Mouse (Mus musculus): ENCODE data around the gene Ralgps1. TPM values are rescaled to one million over a fixed set of nuclear protein-coding genes. Genes with fewer than 3 reads are reported as not detected.

Gene Ralgps1
- polyA plus RNA-seq, 1 experiment from 2014 or later, result 32.0 TPM

DNA sequence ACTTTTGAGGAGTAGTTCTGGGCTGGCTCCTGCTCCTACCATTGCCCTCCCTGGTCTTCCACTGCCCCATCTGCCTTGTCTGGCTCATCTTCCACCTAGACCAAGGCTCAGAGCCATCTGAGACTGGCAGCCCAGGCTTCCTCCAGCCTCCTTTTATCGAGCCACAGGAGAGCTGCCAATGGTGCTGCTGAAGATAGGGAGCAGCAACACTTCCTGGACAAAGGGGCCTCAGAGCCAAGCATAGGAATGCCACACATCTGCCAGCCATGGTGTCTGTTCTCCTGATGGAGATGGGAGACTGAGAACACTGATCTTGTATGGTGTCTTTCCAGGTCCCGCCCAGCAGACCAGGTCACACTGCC is 102.2 kb downstream of the Ralgps1 start:
- no peak overlapping the region for H3K4me2 ChIP-seq (ENCODE audit: low read length)
- no peaks in the 10 kb centered on the region for H3K36me3 ChIP-seq (ENCODE audit: control insufficient read depth, insufficient read depth, low read length)
- no peak for ATAC-seq
- no peaks in the 10 kb centered on the region for H3K9me3 ChIP-seq (ENCODE audit: control insufficient read depth, low read length)
- WGBS, result 80% methylated on average over 2 of the region's 2 CpGs
- H3K9ac ChIP-seq (ENCODE audit: low read depth, low read length), result no peak overlapping the region
- H3K27ac ChIP-seq (ENCODE audit: low read depth, low read length), result no peak overlapping the region
- no peaks in the 10 kb centered on the region for H3K27me3 ChIP-seq (replicated peaks; ENCODE audit: control insufficient read depth, insufficient read depth, low read length)
- H3K4me3 ChIP-seq (ENCODE audit: low read length), result no peak overlapping the region
- H3K4me1 ChIP-seq (ENCODE audit: control insufficient read depth, insufficient read depth, low read depth, low read length), result peaks cover 7% of the 10 kb centered on the region

DNA sequence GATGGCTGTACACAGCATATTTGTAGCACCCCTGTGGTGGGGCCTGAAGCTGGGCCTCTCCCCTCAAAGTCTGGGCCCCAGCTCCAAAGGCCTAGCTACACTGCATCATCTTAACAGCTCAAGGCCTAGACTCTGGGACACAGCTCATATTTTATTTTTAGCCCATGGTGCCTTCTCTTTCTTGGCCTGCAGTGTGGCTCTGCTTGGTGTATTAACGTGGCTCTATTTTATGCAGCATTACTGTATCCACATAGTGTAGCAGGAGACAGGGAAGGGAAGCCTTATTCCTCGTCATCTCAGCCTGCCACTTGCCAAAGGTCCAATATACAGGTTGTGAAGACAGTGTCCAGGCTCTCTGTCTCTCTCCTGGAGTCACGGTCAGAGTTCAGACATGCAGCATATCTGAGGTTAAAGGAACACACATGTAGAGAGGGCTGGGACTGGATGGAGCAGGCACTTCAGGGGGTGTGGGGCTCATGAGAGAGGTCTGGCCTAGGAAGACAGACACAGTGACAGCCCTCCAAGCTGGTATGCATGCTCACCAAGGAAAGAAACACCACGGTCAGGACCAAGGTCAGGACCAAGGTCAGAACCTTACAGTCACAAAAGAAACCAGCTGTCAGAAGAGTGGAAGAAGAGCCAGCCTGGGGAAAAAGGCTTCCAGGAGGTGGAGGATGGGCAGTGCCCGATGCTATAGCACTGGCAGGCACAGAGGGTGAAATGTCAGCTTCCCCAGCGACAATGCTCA is 102.7 kb downstream of the Ralgps1 start:
- Histone ChIP-seq H3K27ac (ENCODE audit: low read depth, low read length) (no peak overlapping the region), H3K4me2 (ENCODE audit: low read length) (no peak overlapping the region), H3K4me3 (ENCODE audit: low read length) (no peak overlapping the region), H3K36me3 (ENCODE audit: control insufficient read depth, insufficient read depth, low read length) (no peaks in the 10 kb centered on the region), H3K9me3 (ENCODE audit: control insufficient read depth, low read length) (no peaks in the 10 kb centered on the region), H3K9ac (ENCODE audit: low read depth, low read length) (no peak overlapping the region), H3K27me3 (replicated peaks; ENCODE audit: control insufficient read depth, insufficient read depth, low read length) (no peaks in the 10 kb centered on the region), H3K4me1 (ENCODE audit: control insufficient read depth, insufficient read depth, low read depth, low read length) (peaks cover 7% of the 10 kb centered on the region)
- WGBS, result 81% methylated on average over 6 of the region's 6 CpGs
- ATAC-seq, result no peak

DNA sequence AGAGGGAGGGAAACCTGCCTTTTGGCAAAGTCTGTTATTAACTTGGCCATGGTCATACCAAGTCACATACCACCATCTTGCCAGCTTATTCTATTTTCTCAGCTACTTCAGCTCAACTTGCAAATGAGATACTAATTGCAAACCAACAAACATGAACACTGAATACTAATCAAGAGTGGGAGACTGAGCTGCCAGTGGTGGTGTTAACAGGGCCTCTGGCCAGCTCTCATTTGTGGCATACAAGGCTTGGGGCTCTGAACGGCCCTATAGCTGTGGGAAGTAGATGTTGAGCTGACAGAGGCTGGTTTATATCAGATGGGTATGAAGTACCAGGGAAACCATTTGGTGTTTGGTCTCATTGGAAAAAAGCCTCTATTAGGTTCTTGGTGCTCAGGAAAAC is 104.2 kb downstream of the Ralgps1 start:
- 43% methylated on average over 1 of the region's 1 CpGs for WGBS

DNA sequence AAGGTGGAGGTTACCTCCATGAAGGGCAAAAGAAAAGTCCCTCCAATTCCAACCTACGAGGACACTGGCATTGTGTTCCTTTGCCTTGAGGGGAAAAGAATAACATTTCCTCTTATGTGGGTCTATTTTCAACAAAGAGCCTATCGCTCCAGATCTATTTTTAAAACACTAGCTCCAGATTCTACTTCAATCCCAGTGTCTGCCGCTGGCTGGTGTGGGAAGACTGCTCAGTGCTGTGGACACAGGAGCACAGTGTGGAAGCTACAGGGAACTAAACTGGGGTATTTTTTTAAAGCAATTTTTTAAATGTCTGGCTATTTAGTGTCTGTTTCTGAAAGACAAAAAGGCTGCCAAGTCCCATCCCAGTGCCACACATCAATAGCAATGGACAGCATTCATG is 105.5 kb downstream of the Ralgps1 start:
- Histone ChIP-seq H3K9me3 (ENCODE audit: control insufficient read depth, low read length) (no peaks in the 10 kb centered on the region), H3K27ac (ENCODE audit: low read depth, low read length) (no peak overlapping the region), H3K9ac (ENCODE audit: low read depth, low read length) (no peak overlapping the region), H3K36me3 (ENCODE audit: control insufficient read depth, insufficient read depth, low read length) (no peaks in the 10 kb centered on the region), H3K27me3 (replicated peaks; ENCODE audit: control insufficient read depth, insufficient read depth, low read length) (no peaks in the 10 kb centered on the region), H3K4me2 (ENCODE audit: low read length) (no peak overlapping the region), H3K4me3 (ENCODE audit: low read length) (no peak overlapping the region), H3K4me1 (ENCODE audit: control insufficient read depth, insufficient read depth, low read depth, low read length) (peaks cover 7% of the 10 kb centered on the region)
- 66% methylated on average over 3 of the region's 3 CpGs for WGBS
- no peak for ATAC-seq

More for the DNA sequence above, 104.2 kb downstream of the Ralgps1 start:
- Histone ChIP-seq H3K36me3 (ENCODE audit: control insufficient read depth, insufficient read depth, low read length) (no peaks in the 10 kb centered on the region), H3K4me2 (ENCODE audit: low read length) (no peak overlapping the region), H3K4me1 (ENCODE audit: control insufficient read depth, insufficient read depth, low read depth, low read length) (peaks cover 7% of the 10 kb centered on the region), H3K9me3 (ENCODE audit: control insufficient read depth, low read length) (no peaks in the 10 kb centered on the region), H3K27me3 (replicated peaks; ENCODE audit: control insufficient read depth, insufficient read depth, low read length) (no peaks in the 10 kb centered on the region), H3K9ac (ENCODE audit: low read depth, low read length) (no peak overlapping the region), H3K27ac (ENCODE audit: low read depth, low read length) (no peak overlapping the region), H3K4me3 (ENCODE audit: low read length) (no peak overlapping the region)
- peak; percentile 55 for ATAC-seq

DNA sequence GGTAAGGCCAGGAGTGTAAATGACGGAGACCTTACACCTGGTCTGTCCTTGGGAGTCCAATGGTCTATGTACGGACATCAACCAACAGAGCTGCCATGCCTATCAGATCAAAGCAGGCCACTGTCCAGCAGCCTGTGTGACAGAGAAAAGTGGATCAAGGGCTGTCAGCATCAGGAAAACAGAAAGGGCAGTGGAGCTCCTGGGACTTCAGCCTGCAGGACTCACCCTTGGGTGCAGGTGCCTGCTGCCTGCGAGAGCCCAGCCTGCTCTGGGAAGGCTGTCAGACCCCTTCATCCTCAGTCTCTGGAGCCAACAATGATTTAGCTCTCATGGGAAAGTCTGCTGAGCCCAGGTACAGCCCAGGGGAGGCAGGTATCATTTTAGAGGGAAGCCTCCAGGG is 109.8 kb downstream of the Ralgps1 start:
- 0 out of 2 replicates have a peak, but pooled peaks cover 4% of the 10 kb centered on the region for H3K36me3 ChIP-seq (ENCODE audit: control insufficient read depth, insufficient read depth, low read length)
- ATAC-seq, result no peak
- no peaks in the 10 kb centered on the region for H3K9me3 ChIP-seq (ENCODE audit: control insufficient read depth, low read length)
- 97% methylated on average over 3 of the region's 3 CpGs for WGBS
- H3K27ac ChIP-seq (ENCODE audit: low read depth, low read length), result no peak overlapping the region
- H3K9ac ChIP-seq (ENCODE audit: low read depth, low read length), result no peak overlapping the region
- H3K27me3 ChIP-seq (replicated peaks; ENCODE audit: control insufficient read depth, insufficient read depth, low read length), result no peaks in the 10 kb centered on the region
- H3K4me1 ChIP-seq (ENCODE audit: control insufficient read depth, insufficient read depth, low read depth, low read length), result no peaks in the 10 kb centered on the region
- H3K4me2 ChIP-seq (ENCODE audit: low read length), result no peak overlapping the region
- no peak overlapping the region for H3K4me3 ChIP-seq (ENCODE audit: low read length)

DNA sequence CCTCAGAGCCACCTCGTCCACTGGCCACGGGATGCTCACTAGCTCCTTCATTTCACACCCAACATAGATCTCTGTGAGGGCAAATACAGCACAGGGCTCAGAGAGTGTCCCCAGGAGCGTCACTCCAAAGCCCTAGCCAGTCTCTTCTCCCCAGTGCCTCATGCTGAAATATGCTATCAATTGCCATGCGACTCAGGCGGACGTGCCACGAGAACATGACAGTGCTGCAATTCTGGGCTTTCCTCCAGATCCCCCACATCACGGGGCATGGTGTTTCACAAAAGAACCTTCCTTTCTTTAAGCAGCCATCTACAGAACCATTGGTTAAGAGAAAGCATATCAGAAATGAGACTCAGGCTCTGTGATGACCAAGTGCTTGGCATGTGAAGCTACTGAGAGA is 110.5 kb downstream of the Ralgps1 start:
- Histone ChIP-seq H3K27ac (ENCODE audit: low read depth, low read length) (no peak overlapping the region), H3K9me3 (ENCODE audit: control insufficient read depth, low read length) (no peaks in the 10 kb centered on the region)
- WGBS, result 72% methylated on average over 8 of the region's 8 CpGs

DNA sequence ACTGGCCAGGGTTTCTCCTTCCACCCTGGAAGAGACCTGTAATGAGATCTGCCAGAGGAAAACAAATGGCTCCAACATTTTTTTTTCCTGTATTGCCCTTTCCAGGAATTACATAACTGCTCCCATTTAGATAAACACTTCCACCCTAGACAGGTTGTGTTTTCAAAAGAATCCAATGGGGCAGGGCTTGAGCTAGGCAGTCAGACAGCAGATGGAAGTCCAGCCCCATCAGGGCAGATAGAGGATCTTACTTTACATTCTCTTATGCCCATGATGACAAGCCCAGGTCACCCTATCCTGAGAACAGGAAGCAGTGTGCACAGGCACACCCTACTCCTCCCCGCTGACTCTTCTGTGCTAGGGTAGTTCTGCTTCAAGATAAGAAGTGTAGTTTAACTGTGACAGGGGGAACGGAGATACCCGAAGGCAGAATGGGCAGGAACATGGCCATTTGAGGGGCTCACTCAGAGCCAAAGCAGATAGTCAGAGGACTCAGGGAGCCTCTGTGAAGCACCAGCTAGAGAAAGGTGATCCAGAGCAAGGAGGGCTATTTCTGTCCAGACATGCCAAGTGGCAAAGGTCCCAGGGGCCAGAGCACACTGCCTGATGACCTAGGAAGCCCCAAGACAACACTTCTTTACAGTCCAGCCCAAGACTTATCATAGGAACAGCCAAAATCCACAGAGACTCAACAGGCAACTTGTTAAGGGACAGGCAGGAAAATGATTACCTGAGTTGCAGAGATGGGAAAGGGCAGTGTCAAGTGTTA is 114.3 kb downstream of the Ralgps1 start:
- 96% methylated on average over 3 of the region's 3 CpGs for WGBS
- 0 out of 2 replicates have a peak, but pooled peaks cover 4% of the 10 kb centered on the region for H3K36me3 ChIP-seq (ENCODE audit: control insufficient read depth, insufficient read depth, low read length)
- ATAC-seq, result no peak
- no peaks in the 10 kb centered on the region for H3K9me3 ChIP-seq (ENCODE audit: control insufficient read depth, low read length)
- no peak overlapping the region for H3K4me2 ChIP-seq (ENCODE audit: low read length)
- no peak overlapping the region for H3K9ac ChIP-seq (ENCODE audit: low read depth, low read length)
- no peak overlapping the region for H3K4me3 ChIP-seq (ENCODE audit: low read length)
- no peak overlapping the region for H3K27ac ChIP-seq (ENCODE audit: low read depth, low read length)
- peaks cover 3% of the 10 kb centered on the region; the same call in 1 of the 2 replicates for H3K4me1 ChIP-seq (ENCODE audit: control insufficient read depth, insufficient read depth, low read depth, low read length)
- H3K27me3 ChIP-seq (replicated peaks; ENCODE audit: control insufficient read depth, insufficient read depth, low read length), result no peaks in the 10 kb centered on the region

More for the DNA sequence above, 110.5 kb downstream of the Ralgps1 start:
- Histone ChIP-seq H3K27me3 (replicated peaks; ENCODE audit: control insufficient read depth, insufficient read depth, low read length) (no peaks in the 10 kb centered on the region), H3K4me2 (ENCODE audit: low read length) (no peak overlapping the region), H3K9ac (ENCODE audit: low read depth, low read length) (no peak overlapping the region), H3K4me1 (ENCODE audit: control insufficient read depth, insufficient read depth, low read depth, low read length) (no peaks in the 10 kb centered on the region), H3K36me3 (ENCODE audit: control insufficient read depth, insufficient read depth, low read length) (0 out of 2 replicates have a peak, but pooled peaks cover 4% of the 10 kb centered on the region), H3K4me3 (ENCODE audit: low read length) (no peak overlapping the region)
- no peak for ATAC-seq

DNA sequence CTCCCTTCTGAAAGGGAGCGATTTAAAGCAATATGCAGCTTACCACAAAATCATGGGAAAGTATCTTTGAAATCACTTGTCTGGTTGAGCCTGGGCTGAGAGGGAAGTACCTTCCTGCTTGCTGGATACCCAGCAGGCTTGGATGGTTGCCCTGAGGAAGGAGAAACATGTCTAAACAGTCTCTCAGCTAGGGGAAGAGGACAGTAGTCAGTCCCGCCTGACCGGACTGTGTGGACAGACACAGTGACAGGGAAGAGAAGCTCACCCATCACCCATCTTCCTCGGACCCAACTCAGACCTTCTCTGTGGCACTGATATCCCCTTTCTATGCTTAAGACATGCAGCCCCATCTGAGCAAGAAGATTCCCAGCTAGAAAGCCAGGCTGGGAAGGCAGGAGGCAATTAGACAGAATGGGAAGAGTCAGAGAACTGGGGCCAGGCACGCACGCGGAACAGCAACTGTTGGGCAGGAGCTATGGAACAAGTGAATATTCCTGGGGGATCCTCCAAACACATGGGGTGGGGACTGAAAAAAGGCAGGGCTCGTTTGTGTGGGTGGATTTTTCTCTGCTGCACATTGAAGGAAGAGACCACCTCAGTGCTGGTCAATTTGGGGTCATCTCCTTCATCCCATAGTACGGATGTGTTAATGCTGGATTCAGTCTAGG is 116.8 kb downstream of the Ralgps1 start:
- Histone ChIP-seq H3K27ac (ENCODE audit: low read depth, low read length) (no peak overlapping the region), H3K4me1 (ENCODE audit: control insufficient read depth, insufficient read depth, low read depth, low read length) (peaks cover 3% of the 10 kb centered on the region; the same call in 1 of the 2 replicates), H3K36me3 (ENCODE audit: control insufficient read depth, insufficient read depth, low read length) (no peaks in the 10 kb centered on the region), H3K4me2 (ENCODE audit: low read length) (no peak overlapping the region), H3K27me3 (replicated peaks; ENCODE audit: control insufficient read depth, insufficient read depth, low read length) (no peaks in the 10 kb centered on the region), H3K9me3 (ENCODE audit: control insufficient read depth, low read length) (no peaks in the 10 kb centered on the region), H3K9ac (ENCODE audit: low read depth, low read length) (no peak overlapping the region), H3K4me3 (ENCODE audit: low read length) (no peak overlapping the region)
- WGBS, result 84% methylated on average over 9 of the region's 9 CpGs
- no peak for ATAC-seq
